Mouse (Mus musculus) right cerebral cortex, postnatal 25 days (tissue): ENCODE results near the gene Marco.

Experiments used
- DNase-seq: peaks from one replicate; pipeline ENCODE4 v3.0.0; 2022

Marco gene

GRCm38 (mm10) chr1:120504924-120505323, at the start of gene Marco:
Marco (minus strand) TSS chr1:120505024.
- no peak for DNase-seq

- no peak for DNase-seq
Observed at GRCm38 (mm10) chr1:120539506-120540029, 34.7 kb upstream of the Marco start.

GRCm38 (mm10) chr1:120536998-120537397, 32.2 kb upstream of the Marco start:
- no peak for DNase-seq

DNA sequence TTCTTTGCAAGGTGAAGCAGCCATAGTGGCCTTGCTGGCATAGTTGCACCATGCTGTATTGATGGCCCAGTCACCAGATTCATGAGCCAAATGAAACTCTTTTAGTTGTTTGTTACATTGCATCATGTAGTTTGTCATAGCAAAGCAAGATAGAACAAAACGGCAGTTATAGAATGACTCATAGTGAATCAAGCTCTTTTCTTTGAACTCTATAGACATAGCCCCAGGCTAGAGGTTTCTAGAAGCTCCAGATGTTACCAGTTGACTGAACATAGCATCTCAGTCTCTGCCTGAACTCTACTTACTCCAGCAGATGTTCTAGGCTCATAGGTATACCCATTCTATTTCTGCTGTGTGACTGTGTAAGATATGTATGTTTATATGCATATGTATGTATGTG, 31.1 kb upstream of the Marco start:
- no peak for DNase-seq

DNA sequence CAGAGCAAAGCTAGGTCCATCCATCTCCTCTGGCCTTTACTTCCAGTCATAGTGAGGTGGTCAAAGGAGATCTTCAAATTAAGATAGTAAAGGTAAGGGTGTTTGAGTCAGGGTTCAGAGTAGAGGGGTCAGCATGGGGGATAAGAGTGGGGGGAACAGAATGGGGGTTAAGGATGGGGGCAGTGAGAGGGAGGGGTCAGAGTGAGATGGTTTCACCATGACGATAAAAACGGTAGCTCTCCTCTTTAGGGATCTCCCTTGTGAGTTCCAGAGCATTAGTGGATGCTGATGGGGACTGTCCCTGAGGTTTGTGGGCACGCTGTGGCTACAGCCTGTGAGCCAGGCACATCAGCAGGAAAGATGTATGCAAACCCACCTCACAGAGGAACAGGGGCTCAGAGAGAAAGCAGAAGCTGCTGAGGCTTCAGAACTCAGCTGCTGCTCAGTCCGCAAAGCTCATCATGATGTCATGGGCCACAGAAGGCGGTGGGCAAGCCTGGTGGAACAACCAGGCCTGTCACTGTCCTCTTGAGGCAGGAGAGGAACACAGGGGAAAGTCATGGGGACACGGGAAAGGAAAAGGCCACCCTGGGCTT, 27.6 kb upstream of the Marco start:
- DNase-seq = no peak

DNA sequence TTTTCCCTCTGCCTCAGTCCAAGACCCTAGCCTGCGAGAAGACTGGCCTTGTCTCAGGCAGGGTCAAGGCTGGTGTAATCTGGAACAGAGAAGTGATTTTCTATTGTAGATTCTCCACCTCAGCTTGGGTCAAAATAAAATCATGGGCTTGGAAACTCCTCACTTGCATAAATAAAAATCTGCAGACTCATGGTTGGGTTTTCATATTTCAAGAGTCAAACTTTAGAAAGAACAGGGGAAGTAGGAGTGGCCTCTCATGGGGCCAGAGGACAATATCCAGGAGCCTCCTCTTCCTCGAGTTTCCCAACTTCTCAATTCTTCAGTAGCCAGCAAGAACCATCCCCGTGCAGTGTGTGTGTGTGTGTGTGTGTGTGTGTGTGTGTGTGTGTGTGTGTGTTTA, 26.9 kb upstream of the Marco start:
- DNase-seq = no peak

- DNase-seq = no peak
Observed at GRCm38 (mm10) chr1:120529881-120530280, 25.1 kb upstream of the Marco start.

GRCm38 (mm10) chr1:120517618-120518017, 12.8 kb upstream of the Marco start:
- no peak for DNase-seq

DNA sequence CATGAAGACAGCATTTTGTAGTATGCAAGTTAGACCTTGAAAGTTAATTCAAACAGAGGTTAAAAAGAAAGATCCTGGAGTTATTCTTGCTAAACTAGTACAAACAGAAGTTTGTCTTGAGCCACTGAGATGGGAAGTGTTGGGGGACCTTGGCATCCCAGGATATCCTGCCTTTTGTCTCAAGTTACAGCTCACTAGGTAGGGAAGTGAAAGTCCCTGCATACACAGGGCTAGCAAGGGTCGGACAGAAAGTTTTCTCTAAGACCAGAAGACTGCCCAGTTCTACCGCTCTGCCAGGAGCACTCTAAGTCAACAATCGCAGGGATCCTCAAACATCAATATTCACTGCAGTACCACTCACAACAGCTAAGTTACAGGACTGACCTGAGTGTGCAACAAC, 5.5 kb upstream of the Marco start:
- no peak for DNase-seq

DNA sequence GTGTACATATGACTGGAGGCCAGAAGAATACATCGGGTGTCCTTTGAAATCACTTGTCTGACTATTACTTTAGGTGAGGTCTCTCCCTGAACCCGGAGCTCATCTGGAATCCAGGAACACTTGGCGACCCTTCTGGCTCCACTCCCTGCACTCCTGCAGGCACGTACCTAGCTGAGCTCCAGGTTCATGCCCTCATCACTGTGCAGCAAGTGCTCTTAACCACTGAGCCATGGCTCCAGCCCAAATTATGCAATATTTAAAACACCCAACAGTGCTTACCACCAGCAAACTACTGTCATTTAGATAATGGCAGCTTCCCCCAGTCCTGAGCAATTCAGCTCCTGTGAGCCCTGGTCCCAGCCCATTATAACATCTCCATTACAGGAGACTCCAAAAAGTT, 4.2 kb upstream of the Marco start:
- DNase-seq = no peak

DNA sequence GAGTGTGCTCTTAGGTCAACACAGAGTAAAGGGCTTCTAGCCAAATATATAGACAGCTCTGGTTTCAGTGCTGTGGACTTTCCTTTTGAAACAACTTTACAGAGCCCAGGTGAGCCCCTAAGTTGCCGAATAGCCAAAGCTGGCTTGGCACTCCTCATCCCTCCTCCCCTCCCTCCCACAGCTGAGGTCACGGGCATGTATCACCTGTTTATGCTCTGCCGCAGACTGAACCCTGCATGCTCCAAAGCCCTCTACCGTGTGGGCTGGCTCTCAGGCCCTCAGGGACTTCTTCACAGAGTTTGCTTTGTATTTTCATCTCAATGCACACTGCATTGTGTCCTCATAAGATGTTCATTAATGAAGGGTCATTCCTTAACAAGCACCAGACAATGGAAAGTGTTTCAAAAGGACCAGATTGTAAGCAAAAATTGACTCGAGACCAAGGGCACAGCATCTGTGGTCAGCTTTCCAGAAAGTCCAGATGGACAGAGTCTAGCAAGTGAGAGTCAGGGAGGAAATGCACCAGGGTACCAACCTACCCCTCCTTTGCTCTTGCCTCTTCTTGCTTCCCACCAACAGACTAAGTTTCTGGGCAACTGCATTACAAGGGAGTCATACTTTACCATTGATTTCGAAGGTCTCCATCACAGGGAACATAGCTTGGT, 646 bp downstream of the Marco start:
- no peak for DNase-seq

DNA sequence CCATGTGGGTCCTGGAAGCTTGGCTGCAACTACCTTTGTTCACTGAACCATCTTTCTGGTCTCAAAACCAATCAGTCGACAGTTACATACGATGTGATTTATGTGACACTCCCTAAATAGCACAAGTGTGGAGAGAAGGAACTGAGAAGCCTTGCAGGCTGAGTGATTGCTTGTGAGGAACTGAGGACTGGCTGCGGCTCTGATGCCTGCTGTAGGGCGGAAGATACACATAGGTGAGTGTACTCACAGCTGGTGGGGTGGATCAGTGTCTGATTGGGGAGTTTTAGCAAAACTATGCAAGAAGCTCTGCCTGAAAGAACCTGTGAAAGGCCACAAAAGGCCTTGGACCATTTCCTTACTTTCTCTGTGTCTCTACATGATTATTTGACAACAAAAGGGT, 3.3 kb downstream of the Marco start:
- DNase-seq = no peak

DNA sequence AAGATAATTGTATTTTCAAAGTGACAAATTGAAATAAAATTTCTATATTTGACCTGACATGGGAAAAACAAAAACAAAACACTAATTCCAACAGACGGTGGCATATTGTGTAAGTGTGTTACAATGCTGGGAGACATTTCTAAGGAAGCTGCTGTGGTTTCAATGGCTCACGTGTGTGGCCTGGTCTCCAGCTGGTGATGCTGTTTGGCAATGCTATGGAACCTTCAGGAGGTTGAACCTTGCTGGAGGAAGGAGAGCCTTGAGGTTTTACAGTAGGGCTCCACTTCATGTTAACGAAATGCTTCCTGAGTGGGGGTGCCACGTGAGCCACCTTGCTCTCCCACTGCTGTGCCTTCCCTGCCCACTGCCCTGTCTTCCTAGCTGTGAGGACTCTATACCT, 6.8 kb downstream of the Marco start:
- DNase-seq = no peak

GRCm38 (mm10) chr1:120480937-120481336, 23.9 kb downstream of the Marco start:
- no peak for DNase-seq

- DNase-seq = no peak
Observed at GRCm38 (mm10) chr1:120474825-120475224, 30.0 kb downstream of the Marco start.

DNA sequence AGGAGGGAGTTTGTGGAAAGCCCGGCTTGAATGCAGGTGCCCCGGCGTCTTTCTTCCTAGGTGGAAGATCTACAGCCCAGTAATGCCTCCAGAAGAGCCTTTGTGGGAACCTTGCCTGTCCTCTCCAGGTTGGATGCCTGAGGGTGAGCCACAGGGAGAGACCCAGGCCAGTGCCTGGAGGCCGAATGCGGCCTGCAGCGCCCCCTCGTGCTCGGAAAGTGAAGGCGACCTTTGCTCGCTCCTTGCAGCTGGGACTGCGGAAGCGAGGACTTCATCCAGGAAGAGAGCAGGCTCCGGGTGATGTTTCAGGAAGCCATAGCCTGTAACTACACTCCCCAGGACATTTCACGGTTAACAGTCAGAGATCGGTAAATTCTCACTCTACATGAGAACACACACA, 35.9 kb downstream of the Marco start:
- DNase-seq = peak; percentile 12

GRCm38 (mm10) chr1:120467323-120467722, 37.5 kb downstream of the Marco start:
- DNase-seq = no peak

- no peak for DNase-seq
Observed at GRCm38 (mm10) chr1:120466751-120467150, 38.1 kb downstream of the Marco start.

DNA sequence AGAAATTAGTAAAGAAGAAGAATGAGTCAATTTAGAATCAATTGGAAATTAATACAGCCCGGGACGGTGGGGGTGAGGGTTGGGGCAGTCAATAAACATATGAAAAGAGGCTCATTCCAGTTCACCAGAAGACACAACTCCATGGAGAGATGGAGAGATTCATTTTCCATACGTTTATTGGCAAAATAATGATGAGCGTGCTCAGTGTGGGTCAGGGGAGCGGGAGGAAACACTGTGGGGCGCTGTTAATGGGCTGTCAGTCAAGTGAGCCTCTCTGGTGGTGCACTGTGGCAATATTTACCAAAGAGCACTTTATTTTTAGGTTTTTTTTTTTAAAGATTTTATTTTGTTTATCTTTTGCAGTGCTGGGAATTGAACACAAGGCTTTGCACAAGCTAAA, 45.8 kb downstream of the Marco start:
- no peak for DNase-seq

DNA sequence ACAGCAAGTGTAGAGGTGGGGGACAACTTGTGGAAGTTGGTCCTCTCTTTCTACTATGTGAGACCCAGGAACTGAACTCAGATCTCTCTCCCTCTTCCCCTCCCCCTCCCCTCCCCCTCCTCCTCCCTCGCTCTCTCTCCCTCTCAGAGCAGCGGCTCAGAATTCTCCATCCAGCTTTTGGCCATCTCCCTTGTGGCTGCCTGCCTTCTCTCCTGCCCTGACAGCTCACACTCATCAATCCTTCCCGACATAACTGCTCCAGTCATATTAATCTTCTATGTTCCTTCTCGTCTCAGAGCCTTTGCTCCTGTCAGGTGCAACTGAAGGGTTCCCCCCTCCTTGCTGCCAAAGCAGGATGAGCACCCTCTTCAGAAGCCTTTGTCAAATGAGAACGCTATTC, 46.3 kb downstream of the Marco start:
- no peak for DNase-seq

DNA sequence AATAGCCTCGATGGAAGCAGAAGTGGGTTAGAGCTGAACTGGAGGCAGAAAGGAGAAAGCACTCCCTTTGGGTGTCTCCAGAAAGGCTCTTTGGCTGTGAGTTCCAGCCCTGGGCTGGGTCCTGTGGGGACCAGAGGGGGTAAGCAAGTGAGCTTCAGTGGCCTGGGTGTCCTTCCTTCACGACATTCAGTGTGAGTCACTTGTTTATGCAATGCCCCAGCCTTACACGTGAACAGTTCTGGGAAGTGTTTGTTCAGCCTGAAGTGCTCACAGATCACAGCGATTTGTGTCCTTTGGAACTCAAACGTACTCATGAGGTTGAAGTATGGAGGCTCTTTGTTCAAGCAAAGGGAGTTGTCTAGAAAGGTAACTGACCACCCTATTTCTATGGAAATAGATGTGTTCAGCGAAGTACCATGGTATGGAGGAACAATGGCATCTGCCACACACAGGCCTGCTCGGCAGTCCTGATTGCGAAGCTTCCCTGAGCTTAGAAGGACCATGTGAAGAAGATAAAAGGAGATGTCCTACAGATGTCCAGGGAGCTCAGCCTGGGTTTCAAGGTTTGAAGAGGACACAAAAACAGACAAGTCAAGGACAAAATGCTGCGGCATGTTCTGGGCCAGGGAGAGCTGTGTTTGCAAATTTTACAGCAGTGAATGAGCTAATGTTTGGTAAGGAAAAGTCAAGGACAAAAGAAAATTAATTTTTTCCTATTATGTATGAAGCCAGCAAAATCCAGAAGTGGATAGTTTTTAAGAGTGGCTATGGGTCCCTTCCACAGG, 53.1 kb downstream of the Marco start:
- no peak for DNase-seq

DNA sequence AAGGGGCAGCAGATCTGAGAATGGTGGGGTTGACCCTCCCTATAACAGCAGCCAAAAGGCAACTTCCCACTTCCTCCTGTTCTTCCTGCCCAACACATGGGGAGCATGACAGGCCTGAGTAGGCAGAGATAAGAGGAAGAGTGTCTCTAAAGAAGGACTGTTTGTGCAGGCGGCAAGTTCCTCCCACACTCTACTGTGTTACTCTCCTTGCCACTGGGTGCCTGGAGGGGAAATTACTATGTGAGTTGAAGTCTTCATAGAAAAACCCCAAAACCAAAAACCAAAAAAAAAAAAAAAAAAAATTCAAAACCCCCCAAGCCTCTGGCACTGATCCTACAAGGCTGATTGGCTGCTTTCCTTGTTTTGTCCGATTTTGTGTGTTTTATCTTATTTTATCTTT, 55.2 kb downstream of the Marco start:
- no peak for DNase-seq

DNA sequence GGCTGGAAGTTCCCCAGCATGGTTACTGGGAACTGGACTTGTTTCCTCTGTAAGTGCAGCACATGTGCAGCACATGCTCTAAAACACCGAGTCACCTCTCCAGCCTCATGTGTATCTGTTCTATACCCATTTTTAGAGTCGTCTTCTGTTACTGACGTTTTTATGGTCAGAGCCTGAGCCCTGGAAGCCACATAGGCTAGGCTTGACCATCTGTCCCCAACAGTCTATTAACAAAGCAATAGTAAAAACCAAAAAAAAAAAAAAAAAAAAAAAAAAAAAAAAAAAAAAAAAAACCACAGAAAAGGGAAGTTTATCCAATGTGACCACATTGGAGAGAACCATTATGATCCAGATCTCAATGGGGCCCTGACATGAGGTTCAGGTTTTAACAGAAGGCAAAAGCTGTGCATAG, 61.6 kb downstream of the Marco start:
- no peak for DNase-seq

DNA sequence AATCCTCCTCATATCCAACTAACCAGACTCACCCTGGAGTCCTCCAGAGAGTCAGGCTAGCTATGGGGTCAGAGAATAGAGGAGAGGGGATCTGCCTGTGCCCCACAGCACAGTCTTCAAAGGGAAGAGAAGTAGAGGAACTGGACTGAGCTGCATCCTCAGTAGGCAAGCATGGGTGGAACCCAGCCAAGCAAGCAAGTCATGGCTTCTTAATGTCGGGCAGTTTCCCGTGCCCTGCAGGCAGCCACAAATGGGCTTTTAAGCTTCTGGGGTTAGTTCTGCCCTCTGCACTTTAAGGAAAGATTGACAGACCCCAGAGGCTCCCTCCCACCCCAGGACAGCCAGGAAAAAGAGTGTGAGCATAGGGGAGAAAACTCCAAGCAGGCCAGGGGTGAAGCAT, 63.2 kb downstream of the Marco start:
- DNase-seq = no peak
